Mouse (Mus musculus): ENCODE data around the gene Itih5.

- no peak for TF ChIP-seq POLR2A (IDR thresholded peaks at IDR 0.05; ENCODE audit: low read depth, low read length)
- no peak for TF ChIP-seq CTCF (IDR thresholded peaks at IDR 0.05; ENCODE audit: extremely low read depth, insufficient read depth, insufficient read length, insufficient replicate concordance)
Measured at GRCm38 (mm10) chr2:10162011-10162410, 8.6 kb downstream of the Itih5 start.
